Mouse (Mus musculus) cerebellum, adult 11-12 months (tissue): ENCODE measurements at regions not wholly inside any gene's neighbourhood (a gene's known extent, or its start where the extent isn't known, plus 50 kb on each side); places are given as distances from the start of the nearest gene placed in this dataset.

ENCODE experiments used
- DNase-seq: peaks from one replicate; pipeline ENCODE4 v3.0.0; 2022

DNA sequence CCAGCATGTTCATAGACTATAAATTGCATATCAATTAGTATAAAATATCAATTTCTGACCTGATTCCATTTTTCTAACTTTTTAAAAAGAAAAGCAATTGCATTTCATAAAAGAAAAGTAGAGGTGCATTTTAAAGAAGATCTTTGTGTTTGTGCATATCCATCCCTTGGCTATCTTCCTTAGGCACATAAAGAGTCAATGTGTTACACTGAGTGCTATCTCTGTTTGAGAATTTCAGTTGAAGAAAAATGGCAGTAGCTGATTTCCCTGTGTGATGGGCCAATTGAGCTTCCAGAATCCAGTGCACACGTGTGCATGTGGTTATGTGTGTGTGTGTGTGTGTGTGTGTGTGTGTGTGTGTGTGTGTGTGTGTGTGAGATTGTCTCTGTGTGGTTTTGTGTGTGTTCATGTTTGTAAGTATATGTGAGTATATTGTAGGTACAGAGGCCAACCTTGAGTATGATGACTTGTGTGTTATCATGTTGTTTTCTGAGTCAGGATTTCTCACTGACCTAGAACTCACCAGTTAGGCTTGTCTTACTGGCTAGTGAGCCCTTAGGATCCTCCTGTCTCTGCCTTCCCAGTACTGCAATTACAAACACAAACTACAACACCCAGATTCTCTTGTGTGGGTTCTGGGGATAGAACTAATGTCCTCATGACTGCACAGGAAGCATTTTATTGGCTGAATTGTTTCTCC is 249.6 kb downstream of the Cdk5rap2 start:
- DNase-seq = no peak

GRCm38 (mm10) chr4:70160062-70160461 is 250.2 kb downstream of the Cdk5rap2 start:
- no peak for DNase-seq

DNA sequence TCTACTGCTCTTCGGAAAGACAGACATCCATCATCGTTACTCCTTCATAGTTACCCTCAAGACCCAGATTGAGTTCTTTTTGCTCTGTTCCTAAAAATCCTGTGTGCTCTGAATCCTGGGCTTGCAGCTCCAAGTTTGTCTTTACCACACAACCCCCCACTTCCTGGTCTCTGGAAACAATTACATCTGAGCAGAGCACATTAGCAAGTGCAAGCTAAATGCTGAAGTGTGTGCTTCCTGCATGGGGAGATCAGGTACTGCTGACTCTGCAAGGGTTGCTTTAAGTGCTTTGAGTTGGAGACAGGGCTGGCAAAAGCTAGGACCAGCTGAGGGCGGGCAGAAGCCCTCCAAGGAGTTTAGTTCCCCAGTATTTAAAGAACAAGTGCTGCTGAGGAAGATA is 257.1 kb downstream of the Cdk5rap2 start:
- no peak for DNase-seq

DNA sequence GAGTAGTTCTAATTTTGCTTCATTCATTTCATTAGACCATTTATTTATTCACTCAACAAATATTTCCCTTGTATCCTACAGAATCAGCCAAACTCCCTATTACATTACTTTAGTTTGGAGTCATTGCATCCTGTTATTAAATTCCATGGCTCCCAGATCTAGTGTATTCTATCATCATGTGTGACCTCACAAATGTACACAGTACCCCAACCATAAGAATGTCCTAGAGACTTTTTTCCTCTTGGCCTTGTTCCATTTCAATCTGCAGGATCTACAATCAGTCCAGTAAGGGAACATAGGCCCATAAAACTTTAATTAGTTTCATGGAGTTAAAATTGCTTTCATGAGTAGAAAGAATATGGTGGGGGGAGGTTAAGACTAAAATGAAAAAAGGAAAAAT is 301.2 kb downstream of the Cdk5rap2 start:
- DNase-seq = no peak

DNA sequence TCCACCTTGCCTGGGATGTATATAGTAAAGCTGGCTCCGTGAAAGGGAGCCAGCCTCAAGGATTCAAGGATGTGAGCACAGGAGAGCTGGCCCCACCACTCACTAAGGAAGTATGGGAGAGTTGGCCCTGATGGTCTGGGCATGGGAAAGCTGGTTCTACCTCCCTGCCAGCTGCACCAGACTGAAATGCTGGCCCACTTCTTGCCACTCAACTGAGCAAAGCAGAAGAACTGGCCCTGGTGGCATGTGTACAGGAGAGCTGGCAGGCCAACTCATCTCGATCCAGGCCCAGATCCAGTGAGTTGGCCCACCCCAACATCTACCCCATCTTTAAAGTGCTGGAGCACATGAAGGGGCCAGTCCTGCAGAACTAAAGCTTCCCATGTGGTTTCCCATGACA is 304.5 kb downstream of the Cdk5rap2 start:
- DNase-seq = no peak

DNA sequence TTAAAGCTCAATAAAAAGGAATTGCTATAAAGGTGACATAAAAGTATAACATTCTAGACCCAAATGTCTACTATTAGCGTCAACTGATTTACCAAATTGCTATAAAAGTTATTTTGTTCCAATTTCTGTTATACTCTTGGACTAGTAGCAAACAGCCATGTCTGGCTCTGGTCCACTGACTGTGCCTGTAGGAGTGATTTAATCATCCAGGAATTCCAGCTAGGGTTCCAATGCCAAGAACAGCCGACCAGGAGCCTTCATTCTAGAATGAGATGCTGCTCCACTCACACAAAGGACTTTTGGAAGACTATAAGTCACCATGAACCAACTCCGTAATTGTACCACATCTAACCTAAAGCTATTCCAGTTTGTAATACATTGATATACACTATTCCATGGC is 312.9 kb downstream of the Cdk5rap2 start:
- DNase-seq = no peak

DNA sequence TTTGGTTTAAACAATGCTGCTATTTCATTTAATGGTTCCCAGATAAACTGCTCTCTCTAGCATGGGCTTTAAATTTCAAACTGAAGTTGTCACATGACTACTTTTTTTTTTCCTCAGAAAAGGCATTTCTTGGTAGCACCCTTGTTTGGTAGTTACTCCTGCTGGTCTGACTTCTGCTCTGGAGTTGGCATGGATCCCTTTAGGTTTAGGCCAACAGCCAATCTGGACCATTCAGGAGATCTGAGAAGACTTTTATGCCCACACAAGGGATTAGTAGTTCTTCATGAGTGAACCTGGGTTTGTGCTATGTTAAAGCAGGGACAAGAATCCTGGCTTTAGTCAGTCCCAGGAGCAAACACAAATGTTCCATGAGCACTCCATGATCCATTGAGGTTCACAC is 332.0 kb downstream of the Cdk5rap2 start:
- DNase-seq = no peak

DNA sequence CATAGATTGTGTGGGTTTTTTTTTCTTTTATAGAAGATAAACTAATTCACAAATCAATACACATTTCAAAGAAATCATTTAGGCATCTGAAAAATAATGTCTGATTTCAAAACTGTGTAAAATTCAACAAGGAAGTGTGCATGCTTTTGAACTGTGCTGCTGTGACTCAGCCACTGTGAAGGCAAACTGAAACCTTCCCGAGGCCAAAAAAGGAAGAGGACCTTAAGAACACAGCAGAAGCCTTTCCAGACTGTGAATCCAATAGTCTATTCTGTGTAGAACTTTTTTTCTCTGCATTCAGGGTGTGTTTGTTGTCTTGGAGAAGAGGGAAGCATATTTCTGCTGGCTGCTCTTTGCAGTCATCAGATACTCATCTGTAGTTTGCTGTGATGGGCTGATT is 347.7 kb downstream of the Cdk5rap2 start:
- no peak for DNase-seq

DNA sequence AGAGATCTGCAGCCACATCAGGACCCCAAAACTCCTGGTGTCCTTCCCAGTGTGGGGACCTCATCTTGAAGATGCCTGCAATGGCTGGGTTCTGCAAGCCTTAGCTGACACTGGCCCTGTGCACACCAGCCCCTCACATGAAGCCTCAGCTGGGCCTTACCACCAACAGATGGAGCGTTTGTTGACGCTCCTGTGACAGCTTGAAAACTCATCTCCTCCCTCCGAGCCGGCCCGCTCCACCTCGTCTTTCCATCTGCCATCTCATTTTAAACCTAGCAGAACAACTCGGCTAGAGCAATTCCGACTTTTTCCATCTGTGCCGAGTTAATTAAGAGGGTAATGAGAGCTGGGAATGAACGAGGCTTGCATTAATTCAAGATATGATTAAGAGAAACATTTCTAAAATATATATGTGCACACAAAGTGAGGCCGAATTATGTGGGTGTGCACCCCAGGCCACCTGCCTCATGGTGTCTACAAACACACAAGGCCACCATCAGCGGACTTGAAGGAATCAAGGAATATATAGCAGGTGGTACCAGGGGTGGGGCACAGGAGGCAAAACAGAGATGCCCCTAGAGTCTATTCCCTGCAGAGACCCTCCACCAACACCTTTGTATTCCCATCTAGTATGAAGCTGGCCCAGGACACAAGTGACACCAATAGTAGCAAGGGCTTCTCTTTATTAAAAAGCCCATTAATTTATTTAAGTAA is 351.3 kb downstream of the Cdk5rap2 start:
- DNase-seq = peak; percentile 68

- no peak for DNase-seq
These were observed 357.1 kb downstream of the Cdk5rap2 start for GRCm38 (mm10) chr4:70053136-70053535.

GRCm38 (mm10) chr4:70038241-70038640 is 372.0 kb downstream of the Cdk5rap2 start:
- no peak for DNase-seq

DNA sequence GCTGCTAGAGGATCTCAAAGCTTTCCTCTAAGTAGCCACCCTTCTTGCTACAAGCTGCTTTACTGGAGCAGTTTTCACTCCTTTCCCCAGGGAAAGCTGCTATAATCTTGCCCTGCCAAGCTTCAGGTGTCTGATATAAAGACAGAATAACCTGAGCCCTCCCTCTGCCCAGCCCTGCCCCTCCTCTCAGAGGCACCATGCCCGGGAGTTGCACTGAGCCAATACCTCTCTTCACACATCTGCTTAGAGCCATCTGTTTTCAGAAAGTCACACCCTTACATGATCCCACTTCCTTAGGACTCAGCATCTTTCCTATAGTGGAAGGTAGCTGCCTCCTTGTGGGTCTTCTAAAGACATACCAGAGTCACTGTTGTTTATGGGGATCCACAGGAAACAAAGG is 374.3 kb downstream of the Cdk5rap2 start:
- DNase-seq = no peak

DNA sequence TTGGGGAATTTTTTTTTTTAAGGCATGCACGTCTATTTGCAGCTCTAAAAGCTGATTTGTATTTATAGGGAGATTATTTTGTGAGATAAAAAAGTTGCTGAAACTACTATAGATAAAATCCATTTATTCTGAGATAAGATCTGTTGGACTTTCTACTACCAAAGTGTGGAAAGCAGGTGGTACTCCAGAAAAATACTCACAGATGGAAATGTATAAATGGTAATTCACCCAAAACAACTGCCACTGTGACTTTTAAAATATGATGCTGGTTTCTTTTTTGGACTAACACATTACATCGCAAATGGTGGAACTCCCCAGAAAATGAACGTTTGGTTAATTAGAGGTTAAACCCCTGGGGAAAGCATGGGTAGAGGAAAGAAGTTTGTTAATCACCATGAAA is 377.7 kb downstream of the Cdk5rap2 start:
- no peak for DNase-seq

DNA sequence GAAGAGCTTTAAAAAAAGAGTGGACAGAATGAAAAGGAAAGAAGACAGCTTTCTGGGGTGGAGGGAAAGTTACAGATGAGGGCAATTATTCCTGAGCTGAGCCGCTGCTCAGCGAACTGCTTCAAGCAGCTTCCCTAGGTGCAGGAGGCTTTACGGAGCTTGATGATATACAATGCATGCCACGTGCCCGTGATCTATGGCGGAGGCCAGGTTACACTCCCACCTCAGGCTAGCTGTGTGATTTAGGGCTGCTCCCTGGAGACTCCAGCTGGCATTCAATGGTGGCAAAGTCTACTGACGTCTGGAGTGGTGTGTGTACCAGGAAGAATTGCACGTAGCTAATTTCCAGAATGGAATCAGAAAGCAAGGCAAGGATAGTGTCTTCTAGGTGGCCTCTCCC is 383.4 kb downstream of the Cdk5rap2 start:
- no peak for DNase-seq

DNA sequence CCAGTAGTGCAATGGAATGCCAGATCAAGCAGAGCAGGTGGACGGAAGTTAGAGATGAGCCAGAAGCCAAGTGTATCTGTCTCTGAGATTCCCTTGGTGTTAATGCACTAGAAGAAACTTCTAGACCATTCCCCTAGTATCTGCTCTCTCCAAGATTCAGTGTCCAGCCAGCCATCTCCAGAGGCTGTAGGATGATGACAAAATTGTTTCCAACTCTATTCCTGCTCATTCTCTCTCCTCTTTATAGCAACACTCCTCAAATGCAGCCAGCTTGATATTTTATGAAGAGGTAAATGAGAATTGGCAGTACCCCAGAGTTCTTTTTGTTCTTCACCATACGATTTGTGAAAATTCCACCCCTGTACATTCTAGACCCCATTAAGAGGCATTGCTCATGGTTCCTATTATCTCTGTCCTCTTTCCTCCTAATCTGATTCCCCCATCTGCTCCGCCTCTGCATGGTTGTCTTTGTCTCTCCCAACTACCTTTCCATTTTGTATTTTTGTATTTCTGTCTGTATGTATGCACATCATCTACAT is 385.3 kb downstream of the Cdk5rap2 start:
- DNase-seq = no peak

DNA sequence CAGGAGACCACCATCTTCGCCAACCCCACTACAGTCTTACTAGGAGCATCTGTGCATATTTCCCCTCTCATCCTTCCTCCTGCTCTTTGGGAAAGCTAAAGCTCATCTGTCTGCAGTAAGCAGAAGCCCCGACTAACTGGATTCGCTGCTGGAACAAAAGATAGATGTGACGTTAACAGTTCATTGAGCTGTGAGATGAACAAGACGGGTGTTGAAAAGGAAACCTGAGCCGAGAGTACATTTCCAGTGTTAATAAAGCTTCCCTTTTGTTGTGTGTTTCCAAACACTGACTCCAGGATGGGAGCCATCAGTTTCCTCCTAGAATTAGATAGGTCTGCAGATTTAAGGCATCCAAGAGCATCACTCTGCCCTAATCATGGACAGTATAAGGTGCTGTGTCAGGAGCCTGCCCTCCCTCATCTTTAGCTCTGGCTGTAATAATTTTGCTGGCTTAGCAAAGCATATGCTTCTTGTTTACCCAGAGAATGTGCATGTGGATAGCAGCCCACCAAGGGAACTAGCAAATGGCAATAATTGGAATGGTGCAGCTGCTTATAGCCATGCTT is 389.3 kb downstream of the Cdk5rap2 start:
- no peak for DNase-seq

DNA sequence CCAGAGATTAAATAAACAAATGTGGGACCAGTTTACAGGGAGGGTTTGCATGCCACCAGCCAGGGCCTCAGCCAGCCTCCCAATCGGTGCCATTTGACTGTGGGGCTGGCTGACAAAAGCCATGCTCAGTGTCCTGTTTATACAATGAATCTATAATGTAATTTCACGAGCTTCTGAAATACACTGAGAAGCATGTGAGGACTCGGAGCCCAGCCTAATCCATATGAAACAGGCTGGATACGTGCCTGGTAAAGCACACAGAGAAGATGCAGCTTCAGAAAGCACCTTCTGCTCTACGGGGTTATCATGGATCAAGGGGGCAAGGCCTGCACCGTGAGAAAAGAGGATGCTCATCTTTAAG is 398.0 kb downstream of the Cdk5rap2 start:
- DNase-seq = no peak

DNA sequence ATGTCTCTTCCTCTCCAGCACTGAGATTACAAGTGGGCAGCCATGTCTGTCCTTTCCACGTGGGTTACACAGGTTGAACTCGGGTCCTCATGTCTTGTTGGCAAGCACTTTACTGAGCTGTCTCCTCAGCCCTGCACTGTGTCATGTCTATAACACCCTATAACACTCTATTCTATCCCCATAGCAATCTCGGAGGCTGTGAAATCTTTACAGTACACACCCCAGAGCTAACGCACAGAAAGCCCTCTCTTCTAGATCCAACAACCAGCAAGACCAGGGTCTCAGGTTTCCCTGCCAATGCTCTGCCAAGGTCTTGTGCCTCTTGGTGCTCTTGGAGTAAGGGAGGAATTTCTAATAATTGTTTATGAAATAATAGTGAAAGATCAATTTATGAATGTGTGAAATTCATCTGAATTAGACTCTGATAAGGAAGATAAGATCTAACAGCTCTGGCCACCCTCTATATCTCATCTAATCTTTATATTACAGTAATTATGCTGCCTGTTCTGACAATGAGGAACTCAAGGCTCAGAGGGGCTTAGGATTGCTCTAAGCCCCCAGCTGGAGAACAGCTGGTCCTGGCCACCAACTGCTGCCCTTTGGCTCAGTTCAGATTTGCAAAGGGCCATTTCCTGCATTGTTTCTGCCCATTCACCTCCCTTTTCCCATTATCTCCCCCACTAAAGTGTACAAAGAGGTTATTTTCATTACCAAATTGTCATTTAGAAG is 398.6 kb downstream of the Cdk5rap2 start:
- DNase-seq = no peak

GRCm38 (mm10) chr4:70010466-70010865 is 399.8 kb downstream of the Cdk5rap2 start:
- DNase-seq = no peak

DNA sequence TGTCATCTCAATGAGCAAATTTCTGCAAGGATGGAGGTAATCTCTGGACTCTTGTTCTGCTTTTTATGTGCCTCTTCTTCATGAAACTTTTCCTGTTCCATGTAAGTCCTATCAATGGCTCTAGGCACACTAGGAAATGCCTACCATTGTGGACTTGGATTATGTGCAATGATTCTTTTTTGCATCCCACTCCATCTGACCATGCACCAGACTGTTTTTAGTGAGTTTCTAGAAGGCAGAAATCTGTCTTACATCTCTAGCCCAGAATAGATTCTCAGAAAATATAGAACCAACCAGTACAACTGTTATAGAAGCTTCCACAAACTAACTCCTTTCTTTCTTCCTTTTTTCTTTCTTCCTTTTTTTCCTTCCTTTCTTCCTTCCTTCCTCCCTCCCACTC is 405.3 kb downstream of the Cdk5rap2 start:
- no peak for DNase-seq

DNA sequence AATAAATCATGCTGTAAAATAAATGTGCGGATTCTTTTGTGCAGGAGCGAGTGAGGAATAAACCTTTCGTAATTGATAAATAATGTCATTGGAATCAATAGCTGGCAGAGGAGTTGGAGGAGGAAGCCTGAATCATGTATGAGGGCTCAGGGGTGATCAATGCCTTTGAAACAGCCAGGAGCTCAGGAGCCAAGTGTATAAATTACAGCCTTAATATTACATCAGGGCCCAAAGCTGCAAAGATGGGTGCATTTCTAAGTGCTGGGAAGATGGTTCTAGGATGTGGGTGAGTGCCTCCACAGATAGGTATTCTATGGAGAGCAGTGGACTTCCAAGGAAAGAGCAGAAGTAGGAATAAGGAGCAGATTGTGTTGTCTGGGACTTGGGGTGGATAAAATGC is 417.0 kb downstream of the Cdk5rap2 start:
- DNase-seq = no peak

DNA sequence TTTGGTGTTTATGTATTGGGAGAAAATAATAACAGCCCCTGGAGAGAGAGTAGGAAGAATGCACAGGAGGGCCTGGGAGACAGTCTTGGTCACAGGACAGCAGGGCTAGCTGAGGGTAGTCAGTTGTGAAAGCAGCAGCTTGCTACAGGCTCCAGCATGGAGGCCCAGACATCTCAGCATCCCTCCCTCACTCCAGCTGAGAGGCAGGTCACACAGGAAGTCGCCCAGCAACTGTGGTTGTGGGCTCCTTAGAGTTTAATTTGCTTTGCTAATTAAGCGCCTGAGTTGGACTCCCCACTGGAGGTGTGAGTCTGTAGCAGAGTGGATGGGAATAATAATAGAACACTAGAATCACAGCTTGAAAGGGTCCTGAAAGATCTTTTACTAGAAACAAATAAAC is 436.0 kb downstream of the Cdk5rap2 start:
- no peak for DNase-seq

- DNase-seq = no peak
These were observed 436.7 kb downstream of the Cdk5rap2 start for GRCm38 (mm10) chr4:69973566-69973965.

- no peak for DNase-seq
These were observed 438.5 kb downstream of the Cdk5rap2 start for GRCm38 (mm10) chr4:69971721-69972120.
